Mouse (Mus musculus): Measurements from ENCODE around the gene Tcf3.

- TF ChIP-seq GATA1 (IDR thresholded peaks at IDR 0.05; ENCODE audit: borderline replicate concordance, low read length) (no peak), FLI1 (IDR thresholded peaks at IDR 0.05; ENCODE audit: low read length) (no peak)
These were observed 27.9 kb upstream of the Tcf3 start for GRCm38 (mm10) chr10:80461346-80461745.
